Mouse (Mus musculus): Measurements from ENCODE around the gene Adamts3.

DNA sequence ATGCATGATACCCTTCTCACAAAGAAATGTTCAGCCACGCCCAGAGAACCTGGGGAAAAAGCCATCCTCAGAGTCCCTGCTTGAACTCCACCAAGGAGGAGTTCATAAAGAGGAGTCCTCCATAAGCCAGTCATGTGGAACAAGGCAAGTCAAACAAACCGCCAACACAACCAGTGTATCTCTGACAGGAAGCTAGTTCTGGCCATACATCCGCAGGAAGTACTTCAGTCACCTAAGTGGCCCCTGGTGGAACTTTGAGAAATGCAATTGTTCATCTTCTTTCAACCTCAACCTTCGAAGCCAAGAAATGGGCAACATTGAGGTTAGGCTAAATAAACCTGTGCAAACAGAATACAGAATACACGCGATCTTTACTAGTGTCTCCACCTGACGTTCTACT lies 39.7 kb downstream of the Adamts3 start:
- no peak for TF ChIP-seq POLR2A (IDR thresholded peaks at IDR 0.05; ENCODE audit: low read depth, low read length)
- no peak for TF ChIP-seq CTCF (IDR thresholded peaks at IDR 0.05; ENCODE audit: extremely low read depth, insufficient read length, insufficient replicate concordance, low read depth, low read length)

Measured in small intestine, adult 2 months (tissue).